Mouse (Mus musculus) embryo, embryonic 9.5 days (tissue): ENCODE data around the gene Tm6sf2.
A peak's percentile ranks its signal among the peaks of the same experiment; 100 is the strongest.
"Not testable (repeated sequence)": the region's sequence is repeated elsewhere in the genome, so short reads cannot be mapped to it uniquely, and the experiment has no call there.

Source experiments
- DNase-seq: peaks from one replicate; pipeline ENCODE4 v3.0.0-alpha.2; 2017; ENCODE audit errors: extremely low spot score

Gene Tm6sf2

DNA sequence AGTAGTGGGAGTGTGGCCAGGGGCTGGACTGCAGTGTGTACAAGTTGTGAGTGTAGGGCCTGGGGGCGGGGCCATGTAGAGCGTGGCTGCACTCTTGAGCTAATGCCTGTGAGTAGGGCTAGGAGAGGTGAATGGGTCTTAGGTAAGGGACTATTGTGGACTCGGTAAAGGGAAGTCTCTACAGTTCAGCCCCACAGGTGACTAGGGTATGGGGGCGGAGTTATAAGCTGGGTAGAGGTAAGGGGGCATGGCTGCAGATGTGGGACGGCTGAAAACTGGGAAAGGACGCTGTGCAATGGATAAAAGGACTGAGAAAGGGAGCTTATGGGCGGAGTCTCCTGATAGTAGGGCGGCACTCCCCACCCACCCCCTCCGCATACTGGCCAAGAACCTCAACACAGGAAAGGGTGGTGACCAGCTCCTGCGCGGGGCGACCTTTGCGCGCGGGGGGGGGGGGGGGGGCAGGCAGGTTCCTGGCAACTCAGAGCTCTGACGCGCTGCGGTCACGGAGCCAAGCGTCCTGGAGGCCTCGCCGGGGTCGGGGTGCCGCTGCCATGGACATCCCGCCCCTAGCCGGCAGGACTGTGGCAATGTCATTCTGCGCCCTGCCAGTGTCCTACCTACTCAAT, at the start of gene Tm6sf2:
Gene Tm6sf2, plus strand, starts transcription at position 484 of the 629 bp plus-strand sequence.
- peak; percentile 36 for DNase-seq

DNA sequence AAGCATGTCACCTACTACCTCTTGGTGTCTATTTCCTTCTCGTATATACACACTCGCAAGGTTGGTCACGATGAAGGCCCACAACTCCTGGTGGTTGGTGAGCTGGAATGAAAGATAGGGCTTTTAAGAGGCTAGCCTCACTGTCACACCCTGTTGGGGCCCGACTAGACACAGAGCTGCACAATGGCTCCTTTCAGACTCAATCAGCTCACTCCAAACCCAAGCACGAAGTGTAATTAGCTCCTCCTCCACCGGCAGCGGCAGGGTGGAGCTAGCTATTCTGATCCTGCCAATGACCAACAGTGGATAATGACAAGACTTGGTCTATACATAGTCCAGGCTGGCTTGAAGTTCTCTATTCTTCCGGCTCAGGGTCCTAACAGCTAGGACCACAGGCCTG, 49.1 kb upstream of the Tm6sf2 start:
- no peak for DNase-seq

DNA sequence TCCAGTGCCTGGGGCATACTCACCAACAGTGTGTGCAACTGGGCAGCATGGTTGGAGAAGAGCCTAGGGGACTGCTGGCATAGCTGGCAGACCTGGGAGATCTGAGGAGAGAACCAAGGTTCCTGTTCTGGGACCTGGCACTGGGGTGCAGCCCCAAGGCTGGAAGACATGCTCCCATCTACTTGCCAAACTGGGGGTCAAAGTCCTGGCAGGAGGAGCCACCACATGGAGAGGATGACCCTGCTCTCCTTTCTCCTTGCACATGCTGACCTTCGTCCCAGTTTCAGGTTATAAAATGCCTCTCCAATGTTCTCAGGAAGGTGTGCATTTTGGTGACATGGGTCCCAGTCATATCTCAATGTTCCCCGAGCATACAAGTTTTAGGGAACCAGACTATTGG, 46.6 kb upstream of the Tm6sf2 start:
- DNase-seq: no peak

DNA sequence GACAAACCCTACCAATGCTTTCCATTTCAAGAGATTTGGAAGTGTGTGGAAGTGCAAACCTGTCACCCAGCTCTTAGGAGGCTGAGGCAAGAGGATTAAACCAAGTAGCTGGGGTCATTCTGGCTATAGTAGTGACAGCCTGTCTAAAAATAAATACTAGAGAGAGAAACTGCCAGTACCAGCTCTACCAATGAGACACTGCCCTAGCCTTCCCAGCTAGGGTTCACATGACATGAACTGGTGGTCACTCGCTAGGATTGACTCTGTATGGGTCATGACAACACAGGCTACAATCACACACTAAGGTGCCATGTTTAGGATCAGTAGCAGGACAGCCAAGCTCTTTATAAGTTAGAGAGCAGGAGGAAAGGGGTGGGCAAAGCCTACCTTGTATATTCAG, 42.5 kb upstream of the Tm6sf2 start:
- no peak for DNase-seq

DNA sequence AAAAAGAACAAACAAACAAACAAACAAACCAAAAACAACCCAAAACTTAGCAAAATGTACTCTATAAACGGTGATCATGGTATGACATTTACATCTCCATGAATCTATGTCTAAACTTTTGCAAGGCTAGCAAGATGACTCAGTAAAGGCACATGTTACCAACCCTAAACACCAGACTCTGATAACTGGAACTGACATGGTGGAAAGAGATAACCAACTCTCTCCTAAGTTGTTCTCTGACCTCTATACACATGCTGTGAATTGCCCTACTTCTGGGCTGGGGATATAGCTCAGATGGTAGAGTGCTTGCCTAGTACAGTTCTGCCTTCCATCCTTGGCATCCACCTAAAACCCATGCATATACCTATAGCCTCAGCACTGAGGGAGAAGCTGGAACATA, 34.7 kb upstream of the Tm6sf2 start:
- no peak for DNase-seq

DNA sequence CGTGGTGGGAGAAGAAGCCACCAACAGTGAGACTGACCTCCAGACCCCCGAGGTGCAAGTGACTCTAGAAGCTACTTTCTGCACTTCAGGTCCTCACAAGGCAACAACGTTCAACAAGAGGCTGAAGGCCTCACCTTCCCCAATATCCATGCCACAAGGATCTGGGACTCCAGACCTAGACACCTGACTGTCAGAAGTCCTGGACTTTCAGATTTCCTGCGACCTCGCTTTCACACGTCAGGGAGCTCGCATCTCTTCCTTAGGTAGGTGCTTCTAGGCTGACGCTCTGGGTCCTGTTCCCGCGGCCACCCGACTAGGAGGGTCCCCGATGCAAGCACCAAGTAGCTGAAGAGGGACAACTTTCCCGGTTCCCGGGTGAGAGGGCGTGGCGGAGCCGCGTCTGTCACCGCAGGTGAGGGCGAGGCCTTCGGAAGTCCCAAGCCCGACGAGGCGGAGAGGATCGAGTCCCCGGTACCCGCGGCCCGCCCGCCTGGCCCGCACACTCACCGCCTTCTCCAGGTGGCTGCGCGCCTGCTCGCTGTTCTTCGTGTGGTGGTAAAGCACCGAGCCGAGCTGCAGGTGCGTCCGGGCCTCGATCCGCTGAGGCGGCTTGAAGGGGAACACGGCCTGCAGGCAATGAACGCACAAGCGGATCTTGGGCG, 30.7 kb upstream of the Tm6sf2 start:
- DNase-seq: no peak

DNA sequence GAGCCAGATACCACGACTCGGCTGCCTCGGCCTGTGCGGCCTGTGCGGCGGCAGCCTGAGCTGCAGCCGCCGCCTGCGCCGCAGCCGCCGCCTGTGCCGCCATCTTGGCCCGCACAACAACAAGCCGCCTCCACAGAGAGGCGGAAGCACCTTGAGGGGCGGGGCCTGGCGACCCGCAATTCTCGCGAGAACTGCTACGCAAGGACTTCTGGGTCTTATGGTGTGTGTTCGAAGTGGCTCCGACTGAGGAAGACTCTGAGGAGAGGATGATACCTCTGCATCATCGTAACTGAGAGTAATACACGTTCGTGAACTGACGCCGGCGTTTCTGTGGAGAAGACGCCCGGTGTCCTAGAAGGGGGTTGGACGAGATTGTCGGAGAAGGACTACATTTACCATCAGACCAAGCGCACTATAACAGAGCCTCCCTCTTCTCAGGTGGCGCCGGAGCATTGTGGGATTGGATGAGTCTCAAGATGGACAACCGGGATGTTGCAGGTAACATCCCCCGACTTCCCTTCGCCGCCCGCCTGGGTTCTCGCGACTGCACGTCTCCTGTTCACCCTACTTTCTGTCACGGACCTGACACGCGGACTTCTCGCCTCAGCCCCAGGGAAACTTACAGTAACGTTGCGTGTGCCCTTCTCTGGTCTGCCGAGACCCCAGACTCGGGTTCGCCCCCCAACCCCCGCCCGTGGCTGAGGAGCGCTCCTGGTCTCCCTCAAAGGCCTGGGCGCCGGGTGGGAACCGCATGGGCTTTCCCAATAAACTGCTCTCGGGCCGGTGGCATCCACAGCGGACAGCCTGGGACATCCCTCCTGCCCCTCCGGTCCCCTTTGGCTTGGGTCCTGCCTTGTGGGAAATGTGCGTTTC, 29.9 kb upstream of the Tm6sf2 start, which contains the start of the genes Mau2 and Sugp1:
Gene Mau2, minus strand, starts transcription at position 152 of the 873 bp plus-strand sequence.
Gene Sugp1, plus strand, starts transcription at position 231 of the 873 bp plus-strand sequence.
- peak; percentile 96 for DNase-seq

DNA sequence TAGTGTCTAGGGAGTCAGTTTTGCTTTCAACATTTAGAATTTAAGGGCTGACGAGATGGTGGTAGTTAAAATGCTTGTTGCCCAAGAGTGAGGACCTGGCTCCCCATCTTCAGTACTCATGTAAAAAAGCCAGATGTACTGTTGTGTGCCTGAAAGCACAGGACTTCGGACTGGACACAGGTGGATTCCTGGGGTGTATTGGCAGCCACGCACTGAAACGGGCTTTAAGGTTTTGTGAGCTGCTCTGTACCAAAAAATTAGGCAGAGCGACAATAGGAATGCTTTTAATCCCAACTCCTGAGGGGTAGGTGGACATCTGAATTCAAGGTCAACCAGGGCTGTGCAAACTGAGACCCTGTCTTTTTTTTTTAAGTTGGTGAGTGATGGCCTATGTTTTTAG, 28.7 kb upstream of the Tm6sf2 start:
- no peak for DNase-seq

DNA sequence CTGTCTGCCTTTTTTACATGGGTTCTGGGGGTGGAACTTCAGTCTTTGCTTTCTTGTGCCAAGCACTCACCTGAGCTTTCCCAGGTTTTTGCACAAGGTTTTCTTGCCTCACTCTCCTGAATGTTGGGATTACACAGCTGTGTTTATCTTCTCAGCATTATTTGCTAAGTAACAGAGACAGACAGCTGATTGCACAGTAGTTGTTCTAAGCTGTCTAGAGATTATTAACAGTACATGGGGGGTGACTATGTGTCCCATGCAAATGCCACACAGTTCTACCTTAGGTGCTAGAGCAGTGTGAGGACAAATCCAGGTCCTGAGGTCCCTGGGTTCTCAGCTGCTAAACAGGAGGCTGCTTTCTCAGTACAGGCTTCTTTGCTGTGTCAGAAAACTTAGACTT, 23.1 kb upstream of the Tm6sf2 start:
- DNase-seq: no peak

DNA sequence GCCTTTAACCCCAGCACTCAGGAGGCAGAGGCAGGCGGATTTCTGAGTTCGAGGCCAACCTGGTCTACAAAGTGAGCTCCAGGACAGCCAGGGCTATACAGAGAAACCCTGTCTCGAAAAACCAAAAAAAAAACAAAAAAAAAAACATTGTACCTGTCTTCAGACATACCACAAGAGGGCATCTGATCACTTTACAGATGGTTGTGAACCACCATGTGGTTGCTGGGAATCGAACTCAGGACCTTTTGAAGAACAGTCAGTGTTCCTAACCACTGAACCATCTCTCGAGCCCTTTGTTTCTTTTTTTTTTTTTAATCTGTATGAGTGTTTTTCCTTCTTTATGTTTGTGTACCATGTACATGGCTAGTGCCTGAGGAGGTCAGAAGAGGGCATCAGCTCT, 22.3 kb upstream of the Tm6sf2 start:
- DNase-seq: not testable (repeated sequence)

DNA sequence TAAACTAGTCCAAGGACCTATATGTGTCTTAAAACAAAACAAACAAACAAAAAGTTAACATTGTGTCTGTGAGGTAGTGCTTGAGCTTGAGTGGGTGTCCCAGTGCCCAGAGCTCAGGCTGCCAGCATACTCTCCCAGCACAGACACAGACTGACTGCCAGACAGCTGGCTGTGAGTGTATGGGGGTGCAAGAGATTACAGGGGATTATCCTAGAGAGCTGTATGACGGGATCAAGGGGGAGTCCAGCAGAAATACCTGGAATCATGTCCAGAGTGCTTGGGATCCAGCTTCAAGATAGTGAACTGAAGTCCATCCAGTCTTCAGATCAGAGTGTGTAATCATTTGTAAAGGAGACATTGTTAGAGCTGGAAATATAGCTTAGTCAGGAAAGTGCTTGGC, 15.0 kb upstream of the Tm6sf2 start:
- no peak for DNase-seq

DNA sequence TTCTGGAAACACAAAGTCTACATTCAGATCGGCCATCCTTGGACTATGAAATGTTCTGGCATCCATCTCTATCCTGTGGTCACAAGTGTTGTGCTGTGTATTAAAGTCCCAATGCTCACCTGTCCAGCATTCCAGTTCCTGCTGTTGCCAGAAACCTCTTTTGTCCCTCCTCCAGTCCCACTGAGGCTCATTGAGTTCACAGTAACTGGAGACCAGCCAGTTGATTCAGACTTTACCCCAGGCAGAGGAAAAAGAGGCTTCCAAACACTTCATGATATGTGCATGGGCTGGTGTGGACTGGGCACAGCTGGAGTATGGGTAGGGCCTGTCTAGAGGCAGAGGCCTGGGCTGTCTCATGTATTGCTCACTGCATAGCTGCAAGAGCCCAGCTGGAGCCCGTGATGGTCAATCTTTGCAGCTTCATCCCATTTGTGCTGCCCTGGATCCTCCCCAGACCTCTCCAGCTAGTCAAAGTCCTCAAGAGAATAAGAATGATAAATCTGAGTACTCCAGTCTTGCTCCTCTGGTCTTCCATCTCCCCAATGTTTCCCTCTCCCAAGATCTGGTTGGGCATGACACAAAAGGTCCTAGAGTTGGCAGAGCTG, 786 bp upstream of the Tm6sf2 start:
- DNase-seq: no peak

DNA sequence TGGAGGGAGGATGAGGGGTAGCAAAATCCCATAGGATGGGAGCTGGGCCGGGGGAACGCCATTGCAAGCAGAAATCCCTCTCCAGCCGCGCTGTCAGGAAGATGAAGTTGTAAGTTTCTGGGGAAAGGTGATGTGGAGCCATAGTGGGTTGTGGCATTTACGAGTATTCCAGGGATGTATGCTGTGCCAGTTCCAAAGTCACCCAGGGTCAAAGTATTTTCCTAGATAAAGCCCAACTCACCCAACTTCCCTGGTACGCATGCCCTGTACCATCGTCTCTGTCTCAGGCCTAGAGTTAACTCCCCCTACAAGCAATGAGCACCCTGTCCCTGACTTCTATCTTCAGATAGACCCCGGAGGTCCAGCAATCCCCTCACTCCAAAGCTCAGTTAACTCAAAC, 396 bp downstream of the Tm6sf2 start:
- no peak for DNase-seq

DNA sequence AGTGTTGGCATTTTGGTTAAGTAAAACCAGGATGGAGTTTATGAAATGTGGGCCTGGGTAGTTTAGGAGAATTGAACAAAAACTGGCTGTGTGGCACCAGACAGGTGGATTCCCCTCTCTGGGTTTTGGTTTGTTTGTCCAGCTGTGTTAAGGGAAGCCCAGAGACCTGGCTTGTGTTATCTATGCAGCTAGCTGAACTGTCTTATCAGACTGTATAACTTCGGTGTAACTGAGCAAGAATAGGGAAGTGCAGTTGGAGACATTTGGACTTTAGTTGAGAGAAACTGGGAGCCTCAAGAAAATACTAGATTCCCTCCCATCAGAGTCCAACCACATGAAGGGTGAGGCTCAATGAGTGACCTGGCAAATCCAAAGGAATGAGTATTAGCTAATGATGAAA, 958 bp downstream of the Tm6sf2 start:
- DNase-seq: no peak

DNA sequence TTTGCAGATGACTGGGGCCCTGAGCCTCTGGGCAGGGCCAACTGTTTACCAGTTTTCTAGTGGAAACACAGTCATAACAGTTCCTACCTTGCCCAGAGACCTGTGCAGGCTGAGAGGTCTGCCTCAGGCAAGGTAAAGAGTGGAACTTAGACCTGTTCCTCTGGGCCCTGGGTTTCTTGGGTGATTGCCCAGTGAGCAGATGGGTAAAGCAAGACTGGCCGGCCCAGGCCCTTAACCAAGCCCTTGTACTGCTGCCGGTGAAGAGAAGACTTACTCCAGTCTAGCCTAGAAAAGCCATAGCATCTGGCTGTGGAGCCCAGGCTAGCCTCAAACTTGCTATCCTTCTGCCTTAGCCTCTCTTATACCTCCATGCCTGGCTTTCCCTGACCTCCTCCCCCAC, 9.3 kb downstream of the Tm6sf2 start:
- DNase-seq: no peak

DNA sequence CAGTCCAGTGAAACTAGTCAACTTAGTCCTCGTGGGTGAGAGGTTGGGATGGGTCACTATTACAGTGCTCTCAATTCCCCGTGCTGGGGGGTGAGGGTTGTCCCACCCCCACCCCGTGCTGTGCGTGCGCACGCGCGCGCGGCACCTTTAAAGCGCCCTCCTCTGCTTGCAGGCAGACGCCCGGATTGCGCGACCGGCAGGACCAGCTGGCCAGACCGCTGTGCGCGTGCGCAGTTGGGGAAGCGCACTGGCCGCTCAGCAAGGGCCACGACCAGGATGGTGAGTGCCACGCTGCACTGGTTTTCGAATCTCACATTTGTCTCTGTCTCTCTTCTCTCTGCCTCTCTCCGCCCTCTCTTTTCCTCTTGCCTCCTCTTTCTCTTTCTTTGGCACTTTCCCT, 10.6 kb downstream of the Tm6sf2 start, which contains the start of gene Hapln4:
Gene Hapln4, plus strand, starts transcription at position 173 of the 400 bp plus-strand sequence.
- DNase-seq: peak; percentile 69

DNA sequence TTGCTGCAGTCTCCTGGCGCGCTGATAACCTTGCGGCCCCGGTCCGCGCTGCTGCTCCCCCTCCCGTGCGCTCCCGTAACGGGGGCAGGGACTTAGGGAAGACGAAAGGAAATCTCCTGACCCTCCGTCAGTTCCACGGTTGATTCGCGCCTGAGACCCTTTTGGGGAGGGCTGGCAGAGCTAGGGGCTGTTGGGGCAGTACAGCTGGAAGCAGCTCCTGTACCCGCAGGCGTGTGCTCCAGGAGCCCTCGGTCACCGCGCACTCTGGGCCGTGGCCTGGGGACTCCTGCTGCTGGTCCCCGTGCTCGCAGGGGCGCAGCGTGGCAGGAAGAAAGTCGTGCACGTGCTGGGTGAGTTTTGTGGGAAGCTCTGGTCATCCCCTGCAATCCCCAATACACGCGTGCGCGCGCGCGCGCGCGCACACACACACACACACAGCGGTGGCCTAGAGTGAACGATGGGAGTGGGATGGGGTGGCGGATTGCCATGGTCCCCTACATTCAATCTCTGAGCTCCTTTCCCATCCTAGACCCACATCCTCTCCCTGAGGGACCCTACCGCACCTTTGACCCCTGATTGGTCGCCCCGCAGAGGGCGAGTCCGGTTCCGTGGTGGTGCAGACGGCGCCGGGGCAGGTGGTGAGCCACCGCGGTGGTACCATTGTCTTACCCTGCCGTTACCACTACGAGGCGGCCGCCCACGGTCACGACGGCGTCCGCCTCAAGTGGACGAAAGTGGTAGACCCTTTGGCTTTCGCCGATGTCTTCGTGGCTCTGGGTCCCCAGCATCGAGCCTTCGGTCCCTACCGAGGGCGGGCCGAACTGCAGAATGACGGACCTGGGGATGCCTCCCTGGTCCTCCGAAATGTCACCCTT, 11.7 kb downstream of the Tm6sf2 start:
- DNase-seq: peak; percentile 48

DNA sequence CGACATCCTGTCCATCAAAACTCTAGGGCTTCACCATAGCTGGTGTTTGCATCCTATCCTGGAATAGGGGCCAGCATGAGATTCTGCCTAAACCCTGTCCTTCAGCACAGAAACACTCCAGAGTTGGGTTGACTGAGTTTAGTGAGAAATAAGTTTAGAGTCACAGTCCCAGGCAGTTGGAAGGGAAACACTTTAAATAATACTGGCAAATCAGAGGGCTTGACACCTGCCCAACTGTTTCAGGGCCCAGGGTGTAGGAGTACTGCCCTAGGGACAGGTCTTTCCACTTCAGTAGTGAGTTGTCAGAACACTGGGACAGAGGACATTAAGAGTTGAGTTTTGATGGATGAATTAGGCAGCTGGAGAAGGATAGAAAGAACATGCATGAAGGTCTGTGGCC, 13.4 kb downstream of the Tm6sf2 start:
- no peak for DNase-seq

DNA sequence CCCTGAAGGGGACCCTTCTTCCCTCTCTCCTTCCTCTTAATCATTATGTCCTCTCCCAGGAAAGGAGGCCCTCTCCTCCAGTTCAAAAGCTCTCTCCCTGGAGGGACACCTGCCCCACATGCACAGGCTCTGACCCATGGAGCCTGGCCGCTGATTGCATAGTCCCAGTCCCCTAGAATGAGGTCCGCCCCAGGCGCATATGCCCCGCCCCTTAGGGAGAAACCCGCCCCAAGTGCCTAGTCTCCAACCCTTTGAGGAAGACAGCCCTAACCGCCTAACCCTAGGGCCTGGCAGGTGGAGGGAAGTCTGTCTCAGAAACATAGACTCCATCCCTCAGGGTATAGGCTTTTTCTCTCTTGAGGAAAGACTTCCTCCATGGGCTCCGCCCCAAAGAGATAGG, 14.5 kb downstream of the Tm6sf2 start:
- DNase-seq: no peak

DNA sequence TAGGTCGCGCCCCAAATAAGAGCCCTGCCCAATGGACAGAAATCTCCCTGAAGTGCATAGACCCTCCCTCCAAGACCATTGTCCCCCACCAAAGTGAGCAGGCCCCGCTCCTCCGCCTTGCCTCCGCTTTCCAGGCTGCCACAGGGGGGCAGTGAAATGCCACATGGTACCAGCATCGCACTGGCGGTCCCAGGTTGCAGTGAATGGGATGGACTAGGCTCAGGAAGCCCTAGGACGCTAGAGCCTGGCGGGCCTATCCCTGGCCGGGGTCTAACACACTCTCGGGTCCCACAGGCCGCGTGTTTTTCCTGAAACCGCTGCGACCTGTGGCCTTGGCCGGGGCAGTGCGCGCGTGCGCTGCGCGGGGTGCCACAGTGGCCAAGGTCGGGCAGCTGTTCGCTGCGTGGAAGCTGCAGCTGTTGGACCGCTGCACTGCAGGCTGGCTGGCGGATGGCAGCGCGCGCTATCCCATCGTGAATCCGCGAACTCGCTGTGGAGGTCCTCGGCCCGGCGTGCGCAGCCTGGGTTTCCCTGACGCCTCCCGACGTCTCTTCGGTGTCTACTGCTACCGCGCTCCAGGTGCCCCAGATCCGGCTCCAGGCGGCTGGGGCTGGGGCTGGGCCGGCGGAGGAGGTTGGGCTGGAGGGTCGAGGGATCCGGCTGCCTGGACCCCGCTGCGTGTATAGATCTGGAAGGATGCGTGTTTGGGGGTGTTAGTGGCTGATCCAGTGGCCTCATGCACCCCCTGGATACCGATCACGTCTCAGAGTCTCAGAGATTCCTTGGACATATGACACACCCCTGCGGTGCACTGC, 15.3 kb downstream of the Tm6sf2 start:
- peak; percentile 74 for DNase-seq
